Mouse (Mus musculus): Measurements from ENCODE around the gene Hyal1. TPM values are rescaled to one million over a fixed set of nuclear protein-coding genes. Genes with fewer than 3 reads are reported as not detected.

Hyal1 gene
- polyA plus RNA-seq (2012; rRNA removed), result 4.4 and 5.2 TPM in 2 replicates

DNA sequence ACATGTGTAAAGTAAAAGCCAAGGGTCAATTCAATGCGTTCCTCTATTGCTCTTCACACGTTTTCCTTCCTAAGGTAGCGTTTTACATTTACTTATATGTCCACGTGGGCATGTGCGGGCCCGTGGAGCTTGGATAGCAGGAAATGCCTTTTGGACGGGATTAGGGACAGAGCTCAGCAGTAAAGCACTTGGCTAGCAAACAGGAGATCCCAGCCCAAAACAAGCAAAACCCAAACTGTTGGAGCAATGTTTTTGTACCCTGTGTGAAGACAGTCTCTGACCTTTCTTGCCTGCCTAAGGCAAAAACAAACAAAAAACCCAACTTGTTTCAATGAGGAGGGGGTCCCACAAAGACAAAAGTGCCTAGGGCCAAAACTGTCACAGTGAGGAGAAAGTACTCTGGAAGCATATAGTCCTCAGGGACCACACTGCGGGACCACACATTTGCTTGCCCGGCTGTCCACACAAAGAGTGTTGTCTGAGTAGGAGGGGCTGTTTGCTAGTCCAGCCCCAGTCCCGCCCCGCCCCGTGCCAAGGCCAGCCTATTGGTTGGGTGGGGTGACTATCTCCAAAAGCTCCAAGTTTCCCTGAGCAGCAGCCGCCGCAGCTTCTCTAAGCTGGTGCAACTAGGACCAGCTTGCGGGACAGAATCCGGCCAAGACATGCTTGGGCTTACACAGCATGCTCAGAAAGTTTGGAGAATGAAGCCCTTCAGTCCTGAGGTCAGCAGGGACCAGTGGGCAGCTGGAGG, at the start of gene Hyal1:
Hyal1 (plus strand) TSS at position 571 of the 751 bp plus-strand sequence.

GRCm38 (mm10) chr9:107533791-107534407, 42.8 kb upstream of the Hyal1 start, which contains the start of gene Tmem115:
Tmem115 (plus strand) TSS chr9:107533945.

GRCm38 (mm10) chr9:107541474-107542351, 35.0 kb upstream of the Hyal1 start, which contains the start of the genes Cyb561d2 and Nprl2:
Cyb561d2 (minus strand) TSS chr9:107542193.
Nprl2 (plus strand) TSS chr9:107542226.

GRCm38 (mm10) chr9:107547026-107547425, 29.7 kb upstream of the Hyal1 start, which contains the start of gene Zmynd10:
Zmynd10 (plus strand) TSS chr9:107547298.

GRCm38 (mm10) chr9:107551117-107551889, 25.4 kb upstream of the Hyal1 start, which contains the start of gene Rassf1:
Rassf1 (plus strand) TSS chr9:107551555.

GRCm38 (mm10) chr9:107563029-107563581, 13.6 kb upstream of the Hyal1 start, which contains the start of gene Tusc2:
Tusc2 (plus strand) TSS chr9:107563255.

GRCm38 (mm10) chr9:107567702-107568319, 8.9 kb upstream of the Hyal1 start, which contains the start of gene Hyal2:
Hyal2 (plus strand) TSS chr9:107567945.

GRCm38 (mm10) chr9:107578587-107578986, 1.9 kb downstream of the Hyal1 start, which contains the start of gene Naa80:
Naa80 (plus strand) TSS chr9:107578887.

GRCm38 (mm10) chr9:107580501-107581317, 4.0 kb downstream of the Hyal1 start, which contains the start of gene Hyal3:
Hyal3 (plus strand) TSS chr9:107580818.

GRCm38 (mm10) chr9:107586974-107587832, 10.5 kb downstream of the Hyal1 start, which contains the start of gene Ifrd2:
Ifrd2 (plus strand) TSS chr9:107587642.

GRCm38 (mm10) chr9:107608741-107609432, 32.2 kb downstream of the Hyal1 start, which contains the start of gene Sema3b:
Sema3b (minus strand) TSS chr9:107609229.

Other genes starting within 250 kb of the Hyal1 start
- 18.1 and 18.8 TPM in 2 replicates for gene Hemk1, start 238.6 kb upstream of the Hyal1 start, polyA plus RNA-seq (2012; rRNA removed)
- gene 6430571L13Rik, start 236.3 kb upstream of the Hyal1 start, polyA plus RNA-seq (2012; rRNA removed), result 0.26 and 0.27 TPM in 2 replicates
- gene Cacna2d2, start 177.3 kb upstream of the Hyal1 start, polyA plus RNA-seq (2012; rRNA removed), result 20.0 and 33.9 TPM in 2 replicates
- gene Tmem115, start 43.0 kb upstream of the Hyal1 start, polyA plus RNA-seq (2012; rRNA removed), result 73.8 and 95.5 TPM in 2 replicates
- gene Cyb561d2, start 34.7 kb upstream of the Hyal1 start, polyA plus RNA-seq (2012; rRNA removed), result 37.4 and 58.8 TPM in 2 replicates
- gene Nprl2, start 34.7 kb upstream of the Hyal1 start, polyA plus RNA-seq (2012; rRNA removed), result 26.5 and 29.3 TPM in 2 replicates
- 0.41 and 0.65 TPM in 2 replicates for gene Zmynd10, start 29.6 kb upstream of the Hyal1 start, polyA plus RNA-seq (2012; rRNA removed)
- gene Rassf1, start 25.4 kb upstream of the Hyal1 start, polyA plus RNA-seq (2012; rRNA removed), result 27.3 and 28.5 TPM in 2 replicates
- 78.3 and 101 TPM in 2 replicates for gene Tusc2, start 13.7 kb upstream of the Hyal1 start, polyA plus RNA-seq (2012; rRNA removed)
- gene Hyal2, start 9.0 kb upstream of the Hyal1 start, polyA plus RNA-seq (2012; rRNA removed), result 91.7 and 94.5 TPM in 2 replicates
- 53.5 and 65.8 TPM in 2 replicates for gene Naa80, start 2.0 kb downstream of the Hyal1 start, polyA plus RNA-seq (2012; rRNA removed)
- gene Hyal3, start 3.9 kb downstream of the Hyal1 start, polyA plus RNA-seq (2012; rRNA removed), result 0.96 and 0.98 TPM in 2 replicates
- gene Ifrd2, start 10.7 kb downstream of the Hyal1 start, polyA plus RNA-seq (2012; rRNA removed), result 62.5 and 65.0 TPM in 2 replicates
- gene Sema3b, start 32.3 kb downstream of the Hyal1 start, polyA plus RNA-seq (2012; rRNA removed), result 93.4 and 98.5 TPM in 2 replicates
- gene Gnai2, start 58.4 kb downstream of the Hyal1 start, polyA plus RNA-seq (2012; rRNA removed), result 562 and 599 TPM in 2 replicates
- 0.81 and 7.5 TPM in 2 replicates for gene Slc38a3, start 92.6 kb downstream of the Hyal1 start, polyA plus RNA-seq (2012; rRNA removed)
- gene Gnat1, start 102.8 kb downstream of the Hyal1 start, polyA plus RNA-seq (2012; rRNA removed), result 0.14 TPM in 1 of 2 replicates, not detected in the other
- gene Sema3f, start 133.5 kb downstream of the Hyal1 start, polyA plus RNA-seq (2012; rRNA removed), result 76.2 and 89.6 TPM in 2 replicates
- gene Rbm5, start 194.1 kb downstream of the Hyal1 start, polyA plus RNA-seq (2012; rRNA removed), result 40.9 and 42.4 TPM in 2 replicates

Measured in colon, adult 2 months (tissue).